Mouse (Mus musculus): ENCODE data around the gene Txlna. TPM values are rescaled to one million over a fixed set of nuclear protein-coding genes. Genes with fewer than 3 reads are reported as not detected.

The Txlna gene
- polyA plus RNA-seq (2014; fragmentation: Illumina TruSeq; extraction: RNeasy Lipid Tissue Mini Kit (QIAGEN cat#74804); ENCODE audit: low replicate concordance): 6.1 TPM

DNA sequence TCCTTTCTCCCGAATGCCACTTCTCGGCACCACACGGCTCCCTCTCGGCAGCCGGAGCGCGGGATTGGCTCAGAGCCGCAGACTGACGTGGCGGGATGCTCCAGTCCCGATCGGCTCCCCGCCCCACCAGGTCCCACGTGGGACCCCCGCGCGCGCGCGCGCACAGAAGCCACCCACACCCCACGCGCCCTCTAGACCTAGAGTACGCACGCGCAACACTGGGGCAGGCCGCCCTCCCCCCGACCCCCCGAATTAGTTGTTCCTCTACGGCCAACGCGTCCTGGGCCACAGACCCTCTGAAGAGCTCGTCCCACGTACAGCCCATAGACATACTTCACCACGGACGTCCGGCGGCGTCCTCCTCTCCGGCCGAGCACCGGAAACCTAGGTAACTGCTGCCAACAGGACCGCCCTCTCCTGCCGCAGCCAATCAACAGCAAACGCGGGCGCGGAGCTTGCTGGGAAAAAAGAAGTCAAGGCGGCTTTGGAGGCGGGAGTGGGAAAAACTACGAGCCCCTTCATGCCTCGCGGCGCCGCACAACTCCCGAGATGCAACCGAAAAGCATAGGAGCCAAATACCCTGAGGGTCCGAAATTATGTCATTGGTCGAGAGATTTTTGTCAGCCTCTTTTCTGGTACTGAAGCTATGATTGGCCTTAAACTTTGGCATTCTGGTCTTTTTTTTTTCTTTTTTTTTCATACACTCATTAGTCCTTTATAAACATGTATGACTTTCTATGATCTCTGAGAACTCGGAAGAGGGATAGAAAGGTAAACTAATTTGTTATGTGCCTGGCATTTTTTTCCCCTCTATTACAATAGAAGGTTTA lies at the start of gene Txlna:
Gene Txlna, minus strand, starts transcription at position 428 of the 830 bp plus-strand sequence.

GRCm38 (mm10) chr4:129672083-129672877 lies 31.4 kb upstream of the Txlna start, which contains the start of gene Kpna6:
TSS of gene Kpna6 (minus strand) at chr4:129672767.

DNA sequence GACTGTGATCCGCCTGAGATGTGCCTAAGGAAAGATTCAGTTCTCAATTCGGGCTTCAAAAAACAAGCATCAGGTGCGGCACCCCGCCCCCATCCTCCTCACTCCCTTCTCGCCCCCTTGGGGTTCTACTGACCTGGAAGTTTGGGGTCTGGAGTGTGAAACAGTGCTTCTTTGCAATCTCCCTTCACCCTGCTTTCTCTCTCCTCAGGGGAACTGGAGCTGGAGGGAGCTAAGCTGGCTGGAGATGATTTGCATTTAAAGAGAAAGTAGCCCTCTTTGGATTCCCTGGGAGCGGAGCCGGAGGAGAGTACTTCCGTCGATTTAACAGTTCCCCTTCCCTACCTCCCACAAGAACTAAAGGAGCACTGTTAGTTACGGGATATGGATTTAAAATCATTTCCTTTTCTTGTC lies 17.2 kb downstream of the Txlna start, which contains the start of gene Ccdc28b:
Gene Ccdc28b, minus strand, starts transcription at position 267 of the 411 bp plus-strand sequence.

GRCm38 (mm10) chr4:129618786-129619691 lies 21.8 kb downstream of the Txlna start, which contains the start of gene Iqcc:
TSS of gene Iqcc (minus strand) at chr4:129619099.

DNA sequence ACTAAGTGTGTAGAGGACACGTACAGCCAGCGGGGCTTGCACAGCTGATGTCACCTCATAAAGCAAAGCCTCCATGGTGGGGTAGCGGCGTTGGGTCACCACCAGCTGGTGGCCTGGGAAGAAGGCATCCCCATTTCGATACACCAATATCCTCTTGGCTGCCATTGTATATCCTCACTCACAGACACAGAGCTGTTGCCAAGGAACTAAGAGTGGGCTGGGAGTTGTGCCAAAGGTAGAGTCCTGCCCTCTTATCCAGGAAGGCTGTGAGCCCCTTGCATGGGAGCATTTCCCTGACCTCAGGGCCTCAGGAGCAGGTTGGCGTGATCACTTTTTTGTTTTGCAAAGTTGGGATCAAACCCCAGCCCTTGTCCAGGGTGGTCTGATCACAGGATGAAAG lies 26.8 kb downstream of the Txlna start, which contains the start of gene Dcdc2b:
Gene Dcdc2b, minus strand, starts transcription at position 165 of the 400 bp plus-strand sequence.

DNA sequence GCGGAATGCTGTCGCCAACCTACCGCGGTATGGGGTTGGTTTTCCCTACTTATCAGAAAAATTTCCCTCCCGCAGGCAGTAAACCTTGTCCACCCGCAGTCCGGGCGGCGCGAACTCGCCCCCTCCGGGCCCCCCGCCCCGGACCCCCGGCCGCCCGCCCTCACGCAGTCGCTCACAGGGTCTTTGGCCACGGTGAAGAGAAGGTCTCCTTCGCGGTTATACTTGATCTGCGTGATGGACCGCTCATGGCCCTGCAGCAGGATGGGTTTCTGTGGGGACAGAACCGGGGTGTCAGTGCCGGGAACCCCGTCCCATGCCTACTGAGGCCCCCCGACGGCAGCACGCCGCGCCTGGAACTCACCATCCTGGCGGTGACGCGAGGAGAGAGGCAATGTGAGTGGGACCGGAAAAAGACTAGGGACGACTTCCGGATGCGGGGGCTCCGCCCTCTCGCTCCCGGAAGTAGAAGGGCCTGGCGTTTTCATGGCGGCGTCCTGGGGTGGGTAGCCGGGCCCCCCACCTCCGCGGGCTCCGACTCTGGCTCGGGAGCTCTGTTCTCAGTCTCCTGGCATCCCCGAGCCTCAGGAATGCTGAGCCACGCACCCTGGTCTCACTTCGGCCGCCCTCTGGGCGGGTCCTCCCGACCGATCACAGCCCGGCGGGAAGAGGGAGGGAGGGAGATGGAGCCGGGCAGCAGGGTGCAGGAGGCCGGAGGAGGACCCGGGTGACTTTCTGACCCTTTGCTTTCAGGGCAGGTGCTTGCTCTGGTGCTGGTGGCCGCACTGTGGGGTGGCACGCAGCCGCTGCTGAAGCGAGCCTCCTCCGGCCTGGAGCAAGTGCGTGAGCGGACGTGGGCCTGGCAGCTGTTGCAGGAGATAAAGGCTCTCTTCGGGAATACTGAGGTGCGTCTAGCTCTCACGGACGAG lies 40.4 kb downstream of the Txlna start, which contains the start of the genes Eif3i and Tmem234:
Gene Eif3i, minus strand, starts transcription at position 416 of the 926 bp plus-strand sequence.
Gene Tmem234, plus strand, starts transcription at position 436 of the 926 bp plus-strand sequence.

DNA sequence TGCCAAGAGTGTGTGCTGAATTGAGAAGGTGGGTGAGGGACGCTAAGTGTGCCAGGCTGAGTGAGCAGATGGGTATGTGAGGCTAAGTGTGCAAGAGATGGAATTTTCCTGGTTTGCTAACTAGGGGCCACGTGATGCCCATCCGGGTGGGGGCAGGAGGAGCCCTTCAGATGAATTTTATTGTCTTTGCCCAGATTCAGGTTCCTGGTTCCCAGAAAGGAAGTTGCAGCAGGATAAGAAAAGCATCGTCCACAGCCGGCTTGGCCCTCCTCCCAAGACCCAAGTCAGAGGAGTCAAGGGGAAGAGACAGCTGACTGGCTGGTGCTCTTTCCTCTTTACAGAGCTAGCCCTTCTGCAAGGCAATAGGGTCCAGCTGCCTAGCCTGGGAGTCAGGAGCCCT lies 62.4 kb downstream of the Txlna start, which contains the start of gene Fam167b:
Gene Fam167b, minus strand, starts transcription at position 84 of the 400 bp plus-strand sequence.

Other genes with a start within 250 kb of the Txlna start
- not detected for gene Zbtb8b, start 200.2 kb downstream of the Txlna start, polyA plus RNA-seq (2014; fragmentation: Illumina TruSeq; extraction: RNeasy Lipid Tissue Mini Kit (QIAGEN cat#74804); ENCODE audit: low replicate concordance)
- 8.8 TPM for gene Bsdc1, start 179.5 kb downstream of the Txlna start, polyA plus RNA-seq (2014; fragmentation: Illumina TruSeq; extraction: RNeasy Lipid Tissue Mini Kit (QIAGEN cat#74804); ENCODE audit: low replicate concordance)
- not detected for gene Tssk3, start 150.0 kb downstream of the Txlna start, polyA plus RNA-seq (2014; fragmentation: Illumina TruSeq; extraction: RNeasy Lipid Tissue Mini Kit (QIAGEN cat#74804); ENCODE audit: low replicate concordance)
- not detected for gene Fam229a, start 149.9 kb downstream of the Txlna start, polyA plus RNA-seq (2014; fragmentation: Illumina TruSeq; extraction: RNeasy Lipid Tissue Mini Kit (QIAGEN cat#74804); ENCODE audit: low replicate concordance)
- gene Marcksl1, start 127.5 kb downstream of the Txlna start, polyA plus RNA-seq (2014; fragmentation: Illumina TruSeq; extraction: RNeasy Lipid Tissue Mini Kit (QIAGEN cat#74804); ENCODE audit: low replicate concordance): 11.9 TPM
- 38.7 TPM for gene Hdac1, start 98.4 kb downstream of the Txlna start, polyA plus RNA-seq (2014; fragmentation: Illumina TruSeq; extraction: RNeasy Lipid Tissue Mini Kit (QIAGEN cat#74804); ENCODE audit: low replicate concordance)
- 0.59 TPM for gene Lck, start 67.4 kb downstream of the Txlna start, polyA plus RNA-seq (2014; fragmentation: Illumina TruSeq; extraction: RNeasy Lipid Tissue Mini Kit (QIAGEN cat#74804); ENCODE audit: low replicate concordance)
- not detected for gene Fam167b, start 62.5 kb downstream of the Txlna start, polyA plus RNA-seq (2014; fragmentation: Illumina TruSeq; extraction: RNeasy Lipid Tissue Mini Kit (QIAGEN cat#74804); ENCODE audit: low replicate concordance)
- gene Eif3i, start 40.4 kb downstream of the Txlna start, polyA plus RNA-seq (2014; fragmentation: Illumina TruSeq; extraction: RNeasy Lipid Tissue Mini Kit (QIAGEN cat#74804); ENCODE audit: low replicate concordance): 7.9 TPM
- gene Tmem234, start 40.4 kb downstream of the Txlna start, polyA plus RNA-seq (2014; fragmentation: Illumina TruSeq; extraction: RNeasy Lipid Tissue Mini Kit (QIAGEN cat#74804); ENCODE audit: low replicate concordance): 28.2 TPM
- gene Dcdc2b, start 26.8 kb downstream of the Txlna start, polyA plus RNA-seq (2014; fragmentation: Illumina TruSeq; extraction: RNeasy Lipid Tissue Mini Kit (QIAGEN cat#74804); ENCODE audit: low replicate concordance): not detected
- gene Iqcc, start 22.0 kb downstream of the Txlna start, polyA plus RNA-seq (2014; fragmentation: Illumina TruSeq; extraction: RNeasy Lipid Tissue Mini Kit (QIAGEN cat#74804); ENCODE audit: low replicate concordance): 5.3 TPM
- not detected for gene Ccdc28b, start 17.1 kb downstream of the Txlna start, polyA plus RNA-seq (2014; fragmentation: Illumina TruSeq; extraction: RNeasy Lipid Tissue Mini Kit (QIAGEN cat#74804); ENCODE audit: low replicate concordance)
- 23.8 TPM for gene Kpna6, start 31.7 kb upstream of the Txlna start, polyA plus RNA-seq (2014; fragmentation: Illumina TruSeq; extraction: RNeasy Lipid Tissue Mini Kit (QIAGEN cat#74804); ENCODE audit: low replicate concordance)
- gene Tmem39b, start 55.8 kb upstream of the Txlna start, polyA plus RNA-seq (2014; fragmentation: Illumina TruSeq; extraction: RNeasy Lipid Tissue Mini Kit (QIAGEN cat#74804); ENCODE audit: low replicate concordance): not detected
- gene Khdrbs1, start 101.2 kb upstream of the Txlna start, polyA plus RNA-seq (2014; fragmentation: Illumina TruSeq; extraction: RNeasy Lipid Tissue Mini Kit (QIAGEN cat#74804); ENCODE audit: low replicate concordance): 146 TPM
- gene Ptp4a2, start 170.2 kb upstream of the Txlna start, polyA plus RNA-seq (2014; fragmentation: Illumina TruSeq; extraction: RNeasy Lipid Tissue Mini Kit (QIAGEN cat#74804); ENCODE audit: low replicate concordance): 1,009 TPM